Mouse (Mus musculus) frontal cortex, adult 2 months (tissue): ENCODE results near the gene Gm29106. TPM values are rescaled to one million over a fixed set of nuclear protein-coding genes. Genes with fewer than 3 reads are reported as not detected.
"Not testable (repeated sequence)": the region's sequence is repeated elsewhere in the genome, so short reads cannot be mapped to it uniquely, and the experiment has no call there.

Experiments used
- DNase-seq, 2 experiments: peaks; one replicate each; pipeline ENCODE4 v3.0.0; 2022; ENCODE audit warnings: low spot score in 1 of 2; ENCODE audit errors: extremely low spot score in 1 of 2
- polyA plus RNA-seq: library from polyadenylated mRNA; depleted of rRNA; stranded (reverse); fragments of >200 nt; gene quantifications from 2 replicates; pipeline ENCODE4 v1.2.3, GENCODE M21; 2012; rRNA removed

Gm29106 gene
- polyA plus RNA-seq, result not detected in 2 replicates

DNA sequence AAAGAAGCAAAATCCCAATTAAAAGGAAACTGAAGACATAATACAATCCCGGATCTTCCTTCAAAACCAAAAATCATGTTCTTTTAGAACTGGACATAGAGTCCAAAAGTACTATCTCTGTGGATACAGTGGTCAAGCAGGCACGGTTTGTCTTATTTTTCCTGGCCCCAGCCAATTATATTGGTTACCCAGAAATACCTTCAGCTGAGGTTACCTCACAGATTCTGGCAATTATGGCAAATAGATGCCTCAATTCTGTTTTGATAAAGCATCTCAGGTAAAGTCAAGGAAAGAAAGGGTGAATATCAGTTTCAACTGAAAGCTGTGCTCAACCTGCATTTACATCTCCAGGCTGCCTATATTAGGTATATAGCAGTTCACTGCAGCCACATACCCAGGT is at the start of gene Gm29106:
Gm29106 (plus strand) TSS at position 301 of the 400 bp plus-strand sequence.
- not testable (repeated sequence) for DNase-seq

DNA sequence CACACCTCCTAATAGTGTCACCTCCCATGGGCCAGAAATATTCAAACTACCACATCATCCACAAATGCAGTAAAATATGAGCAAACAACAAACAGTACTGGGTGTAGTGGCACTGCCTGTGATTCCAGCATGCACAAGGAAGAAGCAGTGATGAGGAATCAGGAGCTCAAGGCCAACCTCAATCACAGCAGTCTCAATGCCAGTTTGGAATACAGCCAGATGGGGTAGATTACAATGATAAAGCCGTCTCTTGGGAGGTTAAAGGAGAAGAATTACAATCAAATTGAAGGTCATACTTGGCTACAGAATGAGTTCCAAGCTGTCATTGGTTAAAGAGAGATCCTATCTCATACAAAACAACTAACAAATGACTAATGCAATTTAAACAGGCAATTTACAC is 52.2 kb downstream of the Gm29106 start:
- no peak for DNase-seq

DNA sequence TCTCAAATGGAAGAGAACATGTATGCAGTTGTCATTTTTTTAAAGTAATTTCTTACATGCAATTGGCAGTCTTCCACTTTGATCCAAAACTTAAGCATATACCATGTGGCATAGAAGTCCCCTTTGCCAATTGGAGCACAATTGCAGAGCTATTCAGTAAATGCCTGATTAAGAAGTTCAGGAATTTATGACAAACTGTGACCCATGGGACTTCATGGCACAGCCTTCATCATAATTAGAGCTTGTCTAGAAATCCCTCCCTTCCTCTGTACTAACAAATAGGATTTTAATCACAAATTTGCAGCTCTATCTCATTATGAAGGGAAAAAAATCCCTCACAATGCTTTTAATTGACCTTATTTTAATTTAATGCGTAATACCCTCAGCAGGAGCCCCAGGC is 59.7 kb downstream of the Gm29106 start:
- DNase-seq, result no peak

Other genes with a start within 250 kb of the Gm29106 start
- not detected in 2 replicates for gene Gm28168, start 248.5 kb upstream of the Gm29106 start, polyA plus RNA-seq
- gene Gm7145, start 210.6 kb upstream of the Gm29106 start, polyA plus RNA-seq, result not detected in 2 replicates
- gene Tsn, start 135.2 kb downstream of the Gm29106 start, polyA plus RNA-seq, result 78.2 and 85.2 TPM in 2 replicates
- gene Nifk, start 145.3 kb downstream of the Gm29106 start, polyA plus RNA-seq, result 24.3 and 24.8 TPM in 2 replicates
- gene Clasp1, start 212.5 kb downstream of the Gm29106 start, polyA plus RNA-seq, result 68.3 and 68.8 TPM in 2 replicates